Mouse (Mus musculus): ENCODE measurements around the gene Mei4.
A peak's percentile ranks its signal among the peaks of the same experiment; 100 is the strongest.

Mei4 gene

DNA sequence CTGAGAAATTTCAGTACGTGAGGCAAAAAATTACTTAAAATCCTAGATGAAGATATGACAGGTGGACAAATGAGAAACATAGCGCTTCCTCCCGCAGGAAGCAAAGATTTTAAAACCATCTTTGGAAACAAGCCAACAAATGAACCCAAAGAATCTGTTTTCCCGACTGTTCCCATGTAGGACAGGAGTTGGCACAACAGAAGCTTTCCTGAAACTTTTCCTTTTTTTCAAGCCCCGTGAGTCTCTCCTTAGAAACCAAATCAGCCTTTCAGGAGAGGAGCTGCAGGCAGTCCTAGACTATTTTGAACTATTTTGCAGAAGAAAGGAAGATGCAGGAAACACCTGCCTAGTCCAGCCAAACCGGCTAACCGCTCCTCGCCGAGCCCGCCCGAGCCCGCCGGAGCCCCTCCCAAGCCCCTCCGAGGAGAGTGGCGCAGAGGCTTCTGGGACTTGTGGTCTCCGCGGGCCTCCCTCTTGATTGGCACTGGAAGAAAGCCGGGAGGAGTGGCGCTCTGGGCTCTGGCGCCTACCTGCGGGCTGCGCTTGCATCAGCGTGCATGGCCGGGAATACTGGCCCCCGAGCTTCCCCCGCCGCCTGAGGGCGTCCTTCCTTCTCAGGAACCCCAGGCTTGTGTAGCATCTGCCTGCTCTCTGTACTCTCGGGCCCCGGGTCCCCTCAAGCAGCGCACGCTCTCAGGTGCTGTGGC lies at the start of gene Mei4:
Gene Mei4 (plus strand): TSS at position 490 of the 707 bp plus-strand sequence.
- no peaks in the 10 kb centered on the region for H3K27me3 ChIP-seq (ENCODE audit: control insufficient read depth, insufficient read depth, low read length, poor library complexity, severe bottlenecking)
- peak; percentile 66 for DNase-seq (ENCODE audit: low read depth, low spot score)
- no peaks in the 10 kb centered on the region for H3K36me3 ChIP-seq (ENCODE audit: control insufficient read depth, insufficient read depth, low read length, poor library complexity, severe bottlenecking)

DNA sequence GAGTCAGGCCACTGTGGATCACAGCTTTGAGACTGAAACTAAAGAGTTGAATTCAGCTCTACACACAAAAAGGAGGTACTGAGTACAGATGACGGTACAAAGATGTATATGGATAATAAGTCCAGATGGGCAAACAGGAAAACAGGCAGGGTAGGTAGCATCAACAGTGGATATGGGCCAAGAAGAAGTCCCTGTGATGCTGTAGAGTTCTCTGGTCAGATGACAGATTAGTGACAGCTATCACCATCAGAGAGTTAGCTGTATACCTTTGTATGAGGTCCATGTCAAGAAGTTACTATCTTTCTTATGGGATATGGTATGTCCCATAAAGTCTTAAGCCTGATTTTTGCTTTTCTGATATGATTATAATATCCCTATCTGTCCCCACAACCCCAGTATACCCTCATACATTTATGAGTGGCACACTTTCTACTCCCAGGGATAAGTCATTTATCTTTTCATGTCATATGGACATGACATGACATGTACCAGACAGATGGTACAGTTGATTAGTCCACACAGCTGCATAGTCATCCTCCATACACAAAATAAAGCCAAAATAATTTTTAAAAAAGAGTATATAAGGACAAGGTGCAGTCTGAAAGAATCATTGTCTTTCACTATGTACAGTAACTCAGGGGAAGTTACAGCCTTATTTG lies 43.6 kb upstream of the Mei4 start:
- no peak for DNase-seq (ENCODE audit: low read depth, low spot score)
- no peaks in the 10 kb centered on the region for H3K36me3 ChIP-seq (ENCODE audit: control insufficient read depth, insufficient read depth, low read length, poor library complexity, severe bottlenecking)
- H3K27me3 ChIP-seq (ENCODE audit: control insufficient read depth, insufficient read depth, low read length, poor library complexity, severe bottlenecking): no peaks in the 10 kb centered on the region

DNA sequence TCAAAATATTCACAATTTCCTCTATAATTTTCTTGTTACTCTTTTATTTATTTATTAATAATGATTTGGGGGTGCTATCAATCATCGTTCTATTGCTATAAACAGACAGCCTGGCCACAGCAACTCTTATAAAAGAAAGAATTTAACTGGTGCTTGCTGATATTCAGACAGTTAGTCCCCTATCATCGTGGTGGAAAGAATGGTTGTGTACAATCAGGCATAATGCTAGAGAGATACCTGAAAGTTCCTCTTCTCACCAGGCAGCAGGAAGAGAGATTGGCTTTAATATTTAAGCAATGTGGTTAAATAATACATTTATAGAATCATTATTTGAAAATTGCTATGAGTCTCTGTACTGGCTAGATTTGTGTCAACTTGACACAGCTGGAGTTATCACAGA lies 35.9 kb upstream of the Mei4 start:
- Histone ChIP-seq H3K27me3 (ENCODE audit: control insufficient read depth, insufficient read depth, low read length, poor library complexity, severe bottlenecking) (no peaks in the 10 kb centered on the region), H3K36me3 (ENCODE audit: control insufficient read depth, insufficient read depth, low read length, poor library complexity, severe bottlenecking) (no peaks in the 10 kb centered on the region)
- DNase-seq (ENCODE audit: low read depth, low spot score): no peak

DNA sequence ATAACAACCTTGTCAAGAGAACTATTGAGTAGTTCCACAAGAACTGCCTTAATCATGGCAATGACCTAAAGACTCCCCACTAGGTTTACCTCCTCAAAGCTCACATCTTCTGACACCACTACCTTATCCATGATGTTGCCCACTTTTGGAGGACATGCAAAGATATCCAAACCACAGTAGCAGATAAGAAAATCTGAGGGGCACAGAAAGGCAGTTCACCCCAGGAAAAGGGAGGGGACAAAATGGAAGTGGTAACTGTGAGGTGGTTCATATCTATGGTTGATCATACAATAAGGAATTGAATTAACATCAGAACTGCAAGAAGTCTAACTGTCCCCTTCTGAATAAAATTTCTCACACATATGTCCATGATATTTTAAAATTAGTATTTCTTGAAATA lies 29.4 kb upstream of the Mei4 start:
- Histone ChIP-seq H3K27me3 (ENCODE audit: control insufficient read depth, insufficient read depth, low read length, poor library complexity, severe bottlenecking) (no peaks in the 10 kb centered on the region), H3K36me3 (ENCODE audit: control insufficient read depth, insufficient read depth, low read length, poor library complexity, severe bottlenecking) (no peaks in the 10 kb centered on the region)
- DNase-seq (ENCODE audit: low read depth, low spot score): no peak

DNA sequence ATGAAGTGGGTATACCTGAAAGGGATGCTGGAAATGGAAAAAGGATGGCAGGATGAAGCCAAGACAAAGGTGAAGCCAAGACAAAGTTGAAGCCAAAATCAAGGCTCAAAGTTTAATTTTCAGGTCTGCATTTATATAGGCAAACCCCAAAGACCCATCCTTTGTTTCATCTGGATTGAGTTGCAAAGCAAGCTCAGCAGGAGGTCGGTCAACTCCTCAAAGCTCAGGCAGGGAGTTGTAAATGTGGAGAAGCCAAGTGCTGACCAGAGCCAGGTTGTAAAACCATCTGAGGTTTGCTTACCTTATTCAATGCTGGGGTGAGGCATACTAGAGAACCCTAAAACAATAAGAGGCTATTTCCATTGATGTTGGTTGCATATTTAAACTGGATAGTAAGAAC lies 4.6 kb upstream of the Mei4 start:
- no peak for DNase-seq (ENCODE audit: low read depth, low spot score)
- H3K27me3 ChIP-seq (ENCODE audit: control insufficient read depth, insufficient read depth, low read length, poor library complexity, severe bottlenecking): no peaks in the 10 kb centered on the region
- H3K36me3 ChIP-seq (ENCODE audit: control insufficient read depth, insufficient read depth, low read length, poor library complexity, severe bottlenecking): no peaks in the 10 kb centered on the region

DNA sequence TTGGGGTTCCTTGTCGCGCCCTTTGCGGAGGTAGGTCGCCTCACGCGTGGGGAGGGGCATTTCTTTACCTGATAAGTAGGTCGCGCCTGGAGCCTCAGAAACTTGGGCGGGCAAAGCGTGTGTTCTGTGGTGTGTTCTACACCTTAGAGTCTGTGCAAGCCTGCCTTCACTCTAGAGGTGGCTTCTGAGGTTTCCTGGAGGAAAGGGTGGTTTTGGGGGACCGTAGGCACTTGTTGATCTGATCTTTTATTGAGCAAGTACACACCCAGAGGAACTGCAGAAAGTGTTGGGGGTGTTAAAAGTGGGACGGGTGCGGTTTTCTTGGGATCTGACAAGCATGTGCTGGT lies 391 bp downstream of the Mei4 start:
- no peak for DNase-seq (ENCODE audit: low read depth, low spot score)
- H3K27me3 ChIP-seq (ENCODE audit: control insufficient read depth, insufficient read depth, low read length, poor library complexity, severe bottlenecking): no peaks in the 10 kb centered on the region

DNA sequence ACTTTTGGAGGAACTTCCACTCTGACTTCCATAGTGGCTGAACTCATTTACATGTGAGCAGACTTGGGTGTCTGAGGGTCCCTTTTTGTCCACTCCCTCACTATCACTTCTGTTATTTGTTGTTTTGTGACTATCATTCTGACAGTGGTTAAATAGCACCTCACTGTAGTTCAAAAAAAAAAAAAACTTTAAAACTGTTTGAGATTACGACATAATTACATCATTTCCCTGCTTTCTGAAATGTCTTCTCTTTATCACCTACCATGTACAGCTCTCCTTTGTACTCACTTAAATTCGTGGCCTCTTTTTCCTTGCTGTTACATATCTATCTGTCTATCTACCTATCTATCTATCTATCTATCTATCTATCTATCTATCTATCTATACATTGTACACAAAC lies 2.6 kb downstream of the Mei4 start:
- no peaks in the 10 kb centered on the region for H3K27me3 ChIP-seq (ENCODE audit: control insufficient read depth, insufficient read depth, low read length, poor library complexity, severe bottlenecking)
- no peak for DNase-seq (ENCODE audit: low read depth, low spot score)
- no peaks in the 10 kb centered on the region for H3K36me3 ChIP-seq (ENCODE audit: control insufficient read depth, insufficient read depth, low read length, poor library complexity, severe bottlenecking)

More for the DNA sequence above, 391 bp downstream of the Mei4 start:
- no peaks in the 10 kb centered on the region for H3K36me3 ChIP-seq (ENCODE audit: control insufficient read depth, insufficient read depth, low read length, poor library complexity, severe bottlenecking)

DNA sequence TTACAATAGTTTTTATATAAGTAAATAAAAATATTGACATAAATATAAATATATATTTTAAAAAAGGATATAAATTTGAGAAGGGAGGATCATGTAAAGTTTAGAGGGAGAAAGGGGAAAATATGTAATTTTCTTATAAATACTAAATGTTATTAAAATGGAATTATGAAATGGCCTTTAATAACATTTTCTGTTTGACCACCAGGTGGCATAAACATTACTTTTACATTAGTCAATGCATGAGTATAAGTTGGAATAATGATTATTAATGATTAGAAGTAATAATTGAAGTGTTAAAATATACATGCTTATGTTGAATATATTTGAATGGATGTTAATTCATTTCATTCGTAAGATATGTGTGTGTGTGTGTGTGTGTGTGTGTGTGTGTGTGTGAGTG lies 58.0 kb downstream of the Mei4 start:
- Histone ChIP-seq H3K36me3 (ENCODE audit: control insufficient read depth, insufficient read depth, low read length, poor library complexity, severe bottlenecking) (no peaks in the 10 kb centered on the region), H3K27me3 (ENCODE audit: control insufficient read depth, insufficient read depth, low read length, poor library complexity, severe bottlenecking) (no peaks in the 10 kb centered on the region)
- DNase-seq (ENCODE audit: low read depth, low spot score): no peak

DNA sequence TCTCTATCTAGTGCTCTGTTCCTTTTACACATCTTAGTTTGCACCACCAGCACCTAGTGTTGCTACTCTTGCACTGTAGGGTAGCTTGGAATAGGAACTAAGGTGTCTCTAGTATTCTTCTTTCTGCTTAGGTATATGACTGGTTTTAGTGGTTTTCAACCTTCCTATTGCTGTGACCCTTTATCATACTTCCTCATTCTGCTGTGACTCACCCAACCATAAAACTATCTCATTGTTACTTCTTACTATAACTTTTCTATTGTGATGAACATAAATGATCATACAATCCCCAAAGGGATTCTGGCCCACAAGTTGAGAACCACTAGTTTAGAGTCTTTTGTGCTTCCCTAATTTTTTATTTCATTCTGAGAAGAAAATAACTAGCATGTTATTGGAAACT lies 61.3 kb downstream of the Mei4 start:
- DNase-seq (ENCODE audit: low read depth, low spot score): peak; percentile 39

DNA sequence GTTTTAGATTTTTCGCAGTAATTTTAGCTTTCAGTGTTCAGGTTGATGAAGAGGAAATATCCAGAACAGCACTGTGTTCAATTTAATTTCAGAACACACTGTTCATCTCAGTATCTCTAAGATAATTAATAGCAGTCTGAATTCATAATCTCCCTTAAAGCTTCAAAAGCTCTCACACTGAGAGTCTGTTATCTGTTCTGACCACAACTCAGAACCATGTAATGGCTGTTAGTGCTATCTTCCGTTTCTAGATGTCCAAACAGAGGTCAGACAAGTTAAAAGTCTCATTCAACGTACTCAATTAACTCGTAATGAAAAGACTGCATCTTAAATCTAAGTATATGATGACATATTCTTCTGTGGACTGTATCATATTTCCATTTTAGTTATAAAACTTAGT lies 77.1 kb downstream of the Mei4 start:
- DNase-seq (ENCODE audit: low read depth, low spot score): no peak
- Histone ChIP-seq H3K27me3 (ENCODE audit: control insufficient read depth, insufficient read depth, low read length, poor library complexity, severe bottlenecking) (no peaks in the 10 kb centered on the region), H3K36me3 (ENCODE audit: control insufficient read depth, insufficient read depth, low read length, poor library complexity, severe bottlenecking) (no peaks in the 10 kb centered on the region)

More for the DNA sequence above, 61.3 kb downstream of the Mei4 start:
- Histone ChIP-seq H3K36me3 (ENCODE audit: control insufficient read depth, insufficient read depth, low read length, poor library complexity, severe bottlenecking) (no peaks in the 10 kb centered on the region), H3K27me3 (ENCODE audit: control insufficient read depth, insufficient read depth, low read length, poor library complexity, severe bottlenecking) (no peaks in the 10 kb centered on the region)

DNA sequence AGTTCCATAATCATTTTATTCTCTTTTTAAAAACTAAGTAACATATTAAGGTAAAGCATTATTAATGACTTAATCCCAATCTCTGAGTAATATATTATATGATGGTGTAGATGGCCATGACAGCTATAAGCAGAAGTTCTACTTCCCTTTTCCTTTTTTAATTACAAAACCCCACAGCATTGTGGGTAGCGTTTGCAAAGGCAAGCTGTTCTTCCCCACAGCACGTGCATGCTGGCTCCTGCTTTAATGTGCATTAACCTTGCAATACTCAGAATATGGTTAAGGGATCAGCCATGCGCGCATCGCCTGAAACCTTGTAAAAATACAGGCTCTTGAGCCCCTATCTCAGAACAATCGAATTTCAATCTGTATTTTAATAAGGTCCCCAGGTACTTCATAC lies 82.2 kb downstream of the Mei4 start:
- DNase-seq (ENCODE audit: low read depth, low spot score): peak; percentile 27
- Histone ChIP-seq H3K27me3 (ENCODE audit: control insufficient read depth, insufficient read depth, low read length, poor library complexity, severe bottlenecking) (no peaks in the 10 kb centered on the region), H3K36me3 (ENCODE audit: control insufficient read depth, insufficient read depth, low read length, poor library complexity, severe bottlenecking) (no peaks in the 10 kb centered on the region)

DNA sequence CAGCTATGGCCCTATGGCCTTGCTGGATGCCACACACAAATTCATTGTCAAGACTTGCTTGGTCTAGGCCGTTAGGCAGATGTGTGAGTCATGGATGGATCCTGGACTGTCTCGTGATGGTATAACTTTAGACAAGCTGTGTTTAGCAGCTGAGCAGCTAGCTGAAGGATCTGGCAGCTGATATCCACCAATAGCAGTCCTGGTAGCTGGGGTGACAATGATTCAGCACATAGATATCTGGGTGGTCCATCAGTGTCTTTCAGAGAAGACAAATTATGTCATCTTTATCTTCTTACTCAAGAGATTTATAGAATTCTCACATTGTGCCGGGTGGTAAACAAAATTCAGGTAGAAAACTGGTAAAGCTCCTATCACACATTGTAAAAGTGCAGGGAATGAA lies 93.4 kb downstream of the Mei4 start:
- no peak for DNase-seq (ENCODE audit: low read depth, low spot score)
- Histone ChIP-seq H3K36me3 (ENCODE audit: control insufficient read depth, insufficient read depth, low read length, poor library complexity, severe bottlenecking) (no peaks in the 10 kb centered on the region), H3K27me3 (ENCODE audit: control insufficient read depth, insufficient read depth, low read length, poor library complexity, severe bottlenecking) (no peaks in the 10 kb centered on the region)

DNA sequence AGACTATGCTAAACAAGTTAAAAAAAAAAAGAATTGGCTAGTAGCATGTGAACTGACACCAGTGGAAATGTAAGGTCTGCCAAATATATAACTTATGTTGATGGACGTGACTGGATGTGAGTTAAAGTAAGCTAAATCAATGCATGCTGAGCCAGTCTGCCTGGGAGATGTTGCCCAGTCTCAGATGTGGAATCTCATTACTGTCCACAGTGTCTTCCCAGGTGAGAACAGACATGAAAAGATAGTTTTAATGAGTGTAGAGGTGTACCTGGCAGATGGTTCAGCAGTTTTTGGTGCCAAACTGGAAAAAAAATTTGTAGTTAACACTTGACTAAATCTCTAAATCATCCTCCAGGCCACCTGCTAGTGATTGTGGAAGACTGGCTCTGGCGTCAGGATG lies 94.4 kb downstream of the Mei4 start:
- DNase-seq (ENCODE audit: low read depth, low spot score): no peak
- H3K36me3 ChIP-seq (ENCODE audit: control insufficient read depth, insufficient read depth, low read length, poor library complexity, severe bottlenecking): no peaks in the 10 kb centered on the region
- H3K27me3 ChIP-seq (ENCODE audit: control insufficient read depth, insufficient read depth, low read length, poor library complexity, severe bottlenecking): no peaks in the 10 kb centered on the region

DNA sequence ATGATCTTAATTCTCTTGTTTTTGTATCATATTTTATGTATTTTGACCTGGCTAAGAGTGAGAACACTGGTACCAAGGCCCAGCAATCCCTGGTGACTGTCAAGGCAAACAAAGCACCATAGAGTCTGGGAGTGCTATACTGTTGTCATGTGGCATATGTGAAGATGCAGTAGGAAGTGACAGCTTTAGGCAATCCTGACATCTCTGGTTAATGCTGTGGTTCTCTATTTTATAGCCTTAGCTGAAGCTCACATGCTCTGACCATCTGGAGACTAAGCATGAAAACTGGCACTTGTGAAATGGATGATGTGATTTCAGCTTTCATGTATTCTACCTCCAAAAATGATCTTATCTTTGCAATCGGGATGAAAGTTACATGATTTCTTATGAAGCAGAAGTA lies 103.3 kb downstream of the Mei4 start:
- no peaks in the 10 kb centered on the region for H3K36me3 ChIP-seq (ENCODE audit: control insufficient read depth, insufficient read depth, low read length, poor library complexity, severe bottlenecking)
- DNase-seq (ENCODE audit: low read depth, low spot score): no peak
- H3K27me3 ChIP-seq (ENCODE audit: control insufficient read depth, insufficient read depth, low read length, poor library complexity, severe bottlenecking): no peaks in the 10 kb centered on the region

DNA sequence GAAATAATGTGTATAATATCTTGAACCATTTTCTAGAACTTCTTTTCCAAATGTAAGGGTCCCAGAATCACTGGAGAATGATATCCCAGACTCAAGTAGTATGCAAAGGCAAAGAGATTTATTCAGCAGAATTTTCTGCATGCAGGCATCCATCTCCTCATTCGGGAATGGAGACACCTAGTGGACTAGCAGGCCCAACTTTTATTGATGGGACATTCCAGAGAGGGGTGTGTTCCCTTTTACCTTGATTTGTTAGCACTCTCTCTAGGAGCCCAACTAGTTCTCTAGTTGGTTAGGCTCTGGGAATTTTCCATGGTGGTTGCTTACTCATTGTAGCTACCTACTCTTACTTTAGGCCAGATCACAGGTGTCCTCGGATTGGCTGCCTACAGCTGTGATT lies 105.5 kb downstream of the Mei4 start:
- H3K27me3 ChIP-seq (ENCODE audit: control insufficient read depth, insufficient read depth, low read length, poor library complexity, severe bottlenecking): no peaks in the 10 kb centered on the region
- H3K36me3 ChIP-seq (ENCODE audit: control insufficient read depth, insufficient read depth, low read length, poor library complexity, severe bottlenecking): no peaks in the 10 kb centered on the region
- no peak for DNase-seq (ENCODE audit: low read depth, low spot score)

DNA sequence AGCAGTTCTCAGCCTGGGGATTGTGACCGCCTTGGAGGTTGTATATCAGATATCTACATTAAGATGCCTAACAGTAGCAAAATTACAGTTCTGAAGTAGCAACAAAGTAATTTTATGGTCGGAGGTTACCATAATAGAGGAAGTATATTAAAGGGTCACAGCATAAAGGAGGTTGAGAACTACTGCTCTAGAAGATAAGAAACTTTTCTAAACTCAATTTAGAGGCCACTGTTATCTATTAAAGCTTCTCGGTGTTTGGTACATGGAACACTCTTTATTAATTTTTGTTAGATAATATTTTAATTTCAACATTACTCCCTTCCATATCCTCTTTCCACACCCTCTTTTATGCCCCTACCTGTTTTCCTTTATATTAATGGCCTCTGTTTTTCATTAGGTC lies 119.0 kb downstream of the Mei4 start:
- no peak for DNase-seq (ENCODE audit: low read depth, low spot score)
- no peaks in the 10 kb centered on the region for H3K27me3 ChIP-seq (ENCODE audit: control insufficient read depth, insufficient read depth, low read length, poor library complexity, severe bottlenecking)
- H3K36me3 ChIP-seq (ENCODE audit: control insufficient read depth, insufficient read depth, low read length, poor library complexity, severe bottlenecking): no peaks in the 10 kb centered on the region

Measured in splenic B cell, adult 2 months (primary cell).